Mouse (Mus musculus): ENCODE data around the gene Serpini1.
"Not testable (repeated sequence)": the region's sequence is repeated elsewhere in the genome, so short reads cannot be mapped to it uniquely, and the experiment has no call there.

DNA sequence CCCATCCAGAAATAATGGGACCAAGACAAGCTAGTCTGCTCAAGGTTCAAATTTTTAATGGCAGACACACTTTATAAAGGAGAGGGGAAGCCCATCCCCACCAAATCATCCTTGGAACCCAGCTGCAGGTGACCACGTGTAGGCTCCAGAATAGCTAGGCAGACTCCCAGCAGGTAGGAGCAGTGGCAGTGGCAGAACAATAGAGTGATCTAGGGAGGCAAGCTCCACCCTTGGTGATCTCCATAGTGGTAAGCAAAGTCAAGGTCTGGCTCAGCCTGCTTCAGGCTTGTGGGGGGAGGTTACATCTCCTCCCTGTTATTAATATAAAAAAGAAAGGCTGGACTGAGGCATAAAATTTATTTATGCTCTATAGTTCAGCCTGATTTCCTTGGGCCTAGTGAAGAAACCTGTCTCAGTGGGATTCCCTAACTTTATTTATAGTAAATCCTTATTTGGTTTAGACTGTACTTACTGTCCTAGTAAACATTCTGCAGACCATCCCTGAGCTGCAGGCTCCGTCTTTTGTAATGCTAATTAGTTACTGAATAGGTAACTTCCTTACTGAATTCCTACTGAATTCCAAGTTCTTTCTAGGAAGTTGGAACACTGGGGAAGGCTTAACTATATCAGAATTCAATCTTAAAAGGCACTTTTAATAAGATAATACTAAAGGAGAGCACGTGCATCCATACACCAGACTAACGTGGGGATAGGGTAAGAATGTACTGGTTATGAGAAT, 93.2 kb downstream of the Serpini1 start:
- TF ChIP-seq CTCF (conservative IDR thresholded peaks at IDR 0.05 in 1 of 2, IDR thresholded peaks at IDR 0.05 in 1 of 2; ENCODE audit: low read depth in 2 of 2, low read length in 2 of 2); JUN (IDR thresholded peaks at IDR 0.05; ENCODE audit: insufficient read depth, low read depth, low read length); E2F4 (IDR thresholded peaks at IDR 0.05; ENCODE audit: insufficient replicate concordance, low read depth, low read length): not testable (repeated sequence)

Data from CH12.LX (cell line).